Mouse (Mus musculus): ENCODE measurements around the gene Gdf2. TPM values are rescaled to one million over a fixed set of nuclear protein-coding genes. Genes with fewer than 3 reads are reported as not detected.

Gdf2 gene
- not detected for total RNA-seq (2021)
- long read RNA-seq, experiment 1 = 0 reads
- long read RNA-seq, experiment 2 = 0 reads

DNA sequence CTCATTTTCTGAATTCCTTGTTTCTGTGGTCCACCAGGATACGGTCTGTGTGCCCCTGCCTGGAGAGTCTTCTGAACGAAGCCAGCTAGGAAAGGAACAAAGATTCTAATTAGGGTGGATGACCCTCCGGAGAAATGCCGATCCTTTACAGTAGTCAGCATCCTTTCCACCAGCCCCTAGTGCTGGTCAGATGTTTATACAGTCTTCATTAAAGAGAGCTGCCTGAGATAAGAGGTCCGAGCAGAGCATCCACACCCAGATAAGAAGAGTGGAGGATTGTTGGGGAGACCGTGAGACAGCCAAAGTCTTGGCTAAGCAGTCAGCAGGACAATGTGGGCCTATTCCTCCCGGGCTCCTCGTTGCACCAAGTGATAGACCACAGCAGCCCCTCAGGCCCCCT lies at the start of gene Gdf2:
Gene Gdf2 (plus strand): TSS at position 301 of the 400 bp plus-strand sequence.
- DNase-seq (ENCODE audit: low spot score) = no peak

DNA sequence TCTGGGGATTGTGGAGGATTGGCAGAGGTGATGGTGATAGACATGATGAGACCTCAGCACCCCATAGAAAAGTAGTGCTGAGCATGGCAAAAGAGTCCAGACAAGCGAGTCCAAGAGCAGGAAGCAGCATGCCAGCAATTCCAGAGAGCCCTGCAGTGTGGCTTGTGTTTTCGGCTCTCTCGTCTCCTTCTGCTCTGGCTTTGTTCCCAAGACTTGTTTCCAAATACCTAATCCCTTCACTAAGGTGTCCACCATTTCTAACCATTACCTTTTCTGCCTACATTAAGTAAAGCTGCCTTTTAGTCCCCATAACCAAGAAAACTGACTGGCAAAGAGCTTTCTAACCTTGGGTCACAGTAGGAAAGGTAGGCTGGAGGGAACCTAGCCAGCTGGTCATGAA lies 49.3 kb upstream of the Gdf2 start:
- DNase-seq (ENCODE audit: low spot score) = no peak

DNA sequence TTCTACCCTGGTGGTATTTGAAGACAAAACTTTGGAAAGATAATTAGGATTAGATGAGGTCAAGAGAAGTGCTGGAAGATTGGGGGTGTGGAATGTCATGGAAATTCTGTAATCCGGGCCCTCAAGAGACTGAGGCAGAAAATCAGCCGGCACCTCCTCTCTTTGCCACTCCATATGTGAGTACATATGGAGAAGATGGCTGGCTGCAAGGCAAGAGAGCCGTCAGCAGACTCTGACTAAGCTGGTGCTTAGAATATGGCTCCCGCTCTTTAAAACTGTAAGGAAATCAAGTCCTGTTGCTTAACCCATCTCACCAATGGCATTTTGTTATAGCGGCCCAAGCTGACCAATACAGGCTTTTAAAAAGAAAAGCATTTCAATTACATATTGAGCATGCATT lies 45.1 kb upstream of the Gdf2 start:
- DNase-seq (ENCODE audit: low spot score) = no peak

DNA sequence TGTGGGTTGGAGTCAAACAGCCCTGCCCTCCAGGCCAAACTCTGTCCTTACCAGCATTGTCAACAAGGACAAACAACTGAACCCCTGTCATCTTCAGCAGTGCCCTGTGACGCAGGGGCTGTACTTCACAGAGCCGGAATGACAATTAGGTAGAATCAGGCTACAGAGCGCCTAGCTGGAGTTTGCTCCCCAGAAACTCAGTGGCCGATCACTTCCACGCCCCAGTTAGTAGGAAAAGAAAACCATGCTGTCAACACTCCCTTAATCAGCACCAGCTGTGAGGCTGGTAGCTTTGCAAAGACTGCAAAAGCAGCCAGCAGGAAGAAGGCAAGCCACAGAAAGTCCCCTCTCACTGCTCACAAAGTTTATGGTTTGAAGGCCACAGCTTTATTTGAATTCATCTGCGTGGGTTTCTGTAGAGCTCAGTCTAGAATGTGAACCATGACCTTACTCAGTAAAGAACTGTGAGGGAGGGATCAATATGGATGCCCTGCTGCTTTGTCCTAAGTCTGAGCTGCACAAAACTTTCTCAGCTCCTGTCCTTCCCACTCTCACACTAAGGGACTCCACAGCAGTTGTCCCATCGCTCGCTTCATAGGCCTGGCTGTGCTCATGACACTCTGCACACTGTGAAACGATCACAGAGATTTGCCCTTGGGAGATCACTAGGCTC lies 44.1 kb upstream of the Gdf2 start:
- peak; percentile 20 for DNase-seq (ENCODE audit: low spot score)

DNA sequence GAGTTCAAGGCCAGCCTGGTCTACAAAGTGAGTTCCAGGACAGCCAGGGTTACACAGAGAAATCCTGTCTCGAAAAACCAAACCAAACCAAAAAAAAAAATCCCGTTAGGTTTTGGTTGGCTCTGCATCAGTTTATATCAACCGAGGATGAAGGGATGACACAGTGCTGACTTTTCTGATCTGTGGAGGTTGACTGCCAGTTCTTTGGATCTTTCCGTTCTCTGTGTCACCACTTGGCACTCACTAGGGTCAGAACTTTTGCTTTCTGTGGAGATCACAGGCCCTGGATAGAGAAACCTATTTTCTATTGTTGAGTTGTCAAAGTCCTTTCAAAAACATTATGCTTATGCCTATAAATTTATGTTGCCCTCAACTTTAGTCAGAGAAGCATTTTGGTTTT lies 38.1 kb upstream of the Gdf2 start:
- peak; percentile 15 for DNase-seq (ENCODE audit: low spot score)

DNA sequence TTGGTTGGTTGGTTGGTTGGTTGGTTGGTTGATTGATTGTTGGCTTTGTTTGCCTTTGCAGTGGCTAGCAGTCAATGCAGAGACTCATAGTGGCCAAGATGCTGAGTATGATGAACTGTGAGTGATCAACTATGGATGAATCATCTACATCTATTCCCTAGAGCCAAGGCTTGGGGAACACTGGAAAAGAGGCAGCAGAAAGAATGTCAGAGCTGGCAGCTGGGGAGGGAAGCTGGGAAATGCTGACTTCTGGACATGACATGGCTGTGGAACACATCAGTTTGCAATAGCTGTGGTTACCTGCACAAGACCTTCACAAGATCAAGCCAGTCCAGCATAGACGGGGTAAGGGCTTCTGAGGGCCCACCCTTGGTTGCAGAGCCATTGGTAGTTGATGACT lies 37.6 kb upstream of the Gdf2 start:
- peak; percentile 14 for DNase-seq (ENCODE audit: low spot score)

DNA sequence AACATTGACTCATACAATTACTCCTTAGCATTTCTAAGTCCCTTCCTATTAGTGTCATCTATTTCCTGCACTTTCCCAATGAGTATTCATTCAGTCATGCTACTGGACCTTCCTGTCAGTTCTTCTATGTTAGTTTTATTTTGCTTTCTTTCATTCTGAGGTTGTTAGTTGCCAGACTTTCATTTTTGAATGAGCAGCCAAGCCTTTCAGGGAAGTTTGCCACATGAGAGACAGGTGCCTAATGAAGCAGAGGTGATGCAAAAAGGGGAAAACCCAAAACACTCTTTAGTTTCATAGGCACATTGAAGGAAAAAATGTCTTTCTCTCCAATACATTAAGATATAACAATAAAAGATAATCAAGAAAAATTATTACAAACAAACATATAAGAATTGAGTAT lies 36.0 kb upstream of the Gdf2 start:
- DNase-seq (ENCODE audit: low spot score) = no peak

DNA sequence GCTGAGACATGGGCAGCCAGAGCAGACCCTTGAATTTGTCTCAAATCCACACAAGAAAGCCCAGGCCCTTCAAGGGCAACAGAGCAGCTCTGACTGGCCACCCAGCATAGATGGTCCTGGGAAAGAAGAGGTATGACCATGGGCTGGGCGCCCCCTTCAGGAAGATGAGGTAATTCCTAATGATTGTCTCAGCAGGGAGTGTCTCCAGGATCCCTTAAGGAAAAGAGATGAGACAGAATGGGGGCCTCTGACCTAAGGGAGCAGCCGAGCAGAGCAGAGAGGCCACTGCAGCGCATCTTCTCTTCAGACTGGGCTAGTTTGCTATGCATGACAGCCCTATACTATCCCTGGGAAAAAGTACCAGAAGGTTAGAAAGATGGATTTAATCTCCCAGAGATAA lies 27.1 kb upstream of the Gdf2 start:
- peak; percentile 67 for DNase-seq (ENCODE audit: low spot score)

DNA sequence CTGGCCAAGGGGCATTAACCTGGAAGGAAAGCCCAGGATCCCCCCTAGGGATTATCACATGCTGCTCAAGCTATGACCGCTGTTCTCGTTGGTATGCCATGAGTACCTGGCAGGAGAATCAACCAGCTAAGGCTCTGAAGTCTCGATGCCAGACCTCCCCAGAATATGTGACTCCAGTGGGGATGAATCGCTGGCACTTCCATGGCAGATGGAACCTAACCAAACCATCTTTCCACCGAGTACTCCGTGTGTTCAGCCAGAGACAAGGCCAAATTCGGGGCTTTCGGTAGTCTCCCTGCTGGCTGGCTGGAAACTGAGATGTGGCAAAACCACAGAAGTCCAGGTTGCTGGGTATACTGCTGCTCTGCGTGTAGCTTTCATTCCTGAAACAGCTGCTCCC lies 26.6 kb upstream of the Gdf2 start:
- DNase-seq (ENCODE audit: low spot score) = no peak

DNA sequence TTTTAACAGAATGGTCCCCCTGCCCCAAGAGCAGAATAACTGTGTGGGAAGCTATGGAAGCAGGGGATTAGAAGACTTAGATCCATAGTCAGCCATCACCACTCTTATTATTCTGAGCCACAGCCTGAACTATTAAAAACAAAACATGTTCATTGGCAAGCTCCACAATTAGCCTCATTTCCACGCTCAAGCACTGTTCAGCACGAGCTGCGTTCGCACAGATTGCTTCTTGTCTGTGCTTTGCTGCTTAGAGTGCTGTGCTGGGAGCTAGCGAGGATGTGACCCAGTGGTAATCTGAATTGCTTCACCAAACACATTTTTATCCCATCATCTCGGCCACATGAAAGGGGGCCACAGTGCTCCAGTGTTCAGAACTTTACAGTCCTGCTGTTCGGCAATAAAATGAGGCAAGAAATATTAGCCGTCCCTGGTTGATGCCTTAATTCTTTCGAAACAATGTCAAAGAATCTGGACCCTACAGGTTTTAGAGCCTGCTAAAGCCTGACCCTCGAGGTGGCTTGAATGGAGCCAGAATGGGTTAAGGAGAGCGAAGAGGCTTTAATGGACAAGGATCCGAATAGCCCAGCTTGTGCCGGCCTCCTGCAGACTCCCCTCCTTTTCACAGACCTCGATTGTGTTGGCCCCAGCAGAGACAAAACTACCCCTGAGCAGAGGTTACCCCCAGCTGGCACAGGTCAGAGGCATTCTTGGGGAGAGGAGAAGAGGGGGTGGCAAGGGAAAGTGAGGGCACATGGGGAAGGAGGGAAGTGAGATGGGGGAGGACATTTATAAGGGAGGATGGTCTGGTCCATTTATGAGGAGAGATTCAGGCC lies 19.9 kb upstream of the Gdf2 start:
- DNase-seq (ENCODE audit: low spot score) = no peak

DNA sequence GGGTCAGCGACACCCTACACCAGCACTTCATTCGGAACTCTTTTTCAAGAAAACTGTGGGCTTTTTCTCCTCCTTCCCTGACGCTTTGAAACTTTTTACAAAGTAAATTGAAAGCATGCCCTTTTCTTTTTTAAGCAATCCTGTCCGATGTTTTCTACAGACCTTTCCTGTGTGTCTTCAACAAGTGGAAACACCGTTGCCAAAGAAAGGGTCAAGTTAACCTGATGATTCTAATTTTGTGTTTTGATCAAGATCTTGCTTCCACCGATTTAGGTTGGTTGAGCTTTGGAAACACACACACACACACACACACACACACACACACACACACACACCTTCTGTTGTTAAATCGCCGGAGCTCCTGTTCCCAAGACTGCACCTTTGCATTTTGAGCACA lies 18.1 kb upstream of the Gdf2 start:
- no peak for DNase-seq (ENCODE audit: low spot score)

DNA sequence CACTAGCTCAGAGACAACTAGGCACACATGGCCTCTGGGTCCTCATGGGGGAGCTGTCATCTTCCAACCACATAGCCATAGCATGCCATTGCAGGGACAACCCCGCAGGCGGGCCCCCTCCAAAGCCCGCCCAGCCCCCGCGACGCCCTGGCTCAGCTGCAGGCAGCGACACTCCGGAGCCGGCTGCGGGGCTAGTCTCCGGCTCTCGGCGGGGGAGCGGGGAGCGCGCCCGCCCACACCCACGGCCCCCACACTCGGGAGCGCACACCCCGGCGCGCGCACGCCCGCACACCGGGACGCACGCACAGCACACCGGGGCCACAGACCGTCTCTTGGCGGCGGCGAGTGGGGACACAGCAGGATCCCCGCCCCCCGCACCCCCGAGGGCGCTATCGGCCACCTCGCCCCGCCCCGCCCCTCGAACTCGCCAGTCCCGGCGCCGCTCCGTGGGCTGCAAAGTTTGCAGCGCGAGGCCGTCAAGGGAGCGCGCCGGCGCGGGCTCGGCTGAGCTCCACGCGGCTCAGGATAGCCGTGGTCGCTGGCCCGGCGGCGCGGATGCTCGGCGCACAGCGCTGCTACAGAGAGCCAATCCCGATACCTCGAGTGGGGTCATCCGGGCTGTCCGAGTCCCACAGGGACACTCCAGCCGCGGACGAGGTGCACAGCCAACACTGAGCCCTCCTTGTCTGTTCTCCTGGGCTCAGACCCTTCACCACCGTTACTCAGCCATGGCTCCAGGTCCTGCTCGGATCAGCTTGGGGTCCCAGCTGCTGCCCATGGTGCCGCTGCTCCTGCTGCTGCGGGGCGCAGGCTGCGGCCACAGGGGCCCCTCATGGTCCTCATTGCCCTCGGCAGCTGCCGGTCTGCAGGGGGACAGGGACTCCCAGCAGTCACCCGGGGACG lies 17.4 kb upstream of the Gdf2 start, which contains the start of gene Gdf10:
Gene Gdf10 (plus strand): TSS at position 420 of the 903 bp plus-strand sequence.
- DNase-seq (ENCODE audit: low spot score) = peak; percentile 9

DNA sequence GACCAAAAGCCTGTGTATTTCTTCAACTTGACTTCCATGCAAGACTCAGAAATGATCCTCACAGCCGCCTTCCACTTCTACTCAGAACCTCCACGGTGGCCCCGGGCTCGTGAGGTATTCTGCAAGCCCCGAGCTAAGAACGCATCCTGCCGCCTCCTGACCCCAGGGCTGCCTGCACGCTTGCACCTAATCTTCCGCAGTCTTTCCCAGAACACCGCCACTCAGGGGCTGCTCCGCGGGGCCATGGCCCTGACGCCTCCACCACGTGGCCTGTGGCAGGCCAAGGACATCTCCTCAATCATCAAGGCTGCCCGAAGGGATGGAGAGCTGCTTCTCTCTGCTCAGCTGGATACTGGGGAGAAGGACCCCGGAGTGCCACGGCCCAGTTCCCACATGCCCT lies 9.0 kb upstream of the Gdf2 start:
- DNase-seq (ENCODE audit: low spot score) = no peak

DNA sequence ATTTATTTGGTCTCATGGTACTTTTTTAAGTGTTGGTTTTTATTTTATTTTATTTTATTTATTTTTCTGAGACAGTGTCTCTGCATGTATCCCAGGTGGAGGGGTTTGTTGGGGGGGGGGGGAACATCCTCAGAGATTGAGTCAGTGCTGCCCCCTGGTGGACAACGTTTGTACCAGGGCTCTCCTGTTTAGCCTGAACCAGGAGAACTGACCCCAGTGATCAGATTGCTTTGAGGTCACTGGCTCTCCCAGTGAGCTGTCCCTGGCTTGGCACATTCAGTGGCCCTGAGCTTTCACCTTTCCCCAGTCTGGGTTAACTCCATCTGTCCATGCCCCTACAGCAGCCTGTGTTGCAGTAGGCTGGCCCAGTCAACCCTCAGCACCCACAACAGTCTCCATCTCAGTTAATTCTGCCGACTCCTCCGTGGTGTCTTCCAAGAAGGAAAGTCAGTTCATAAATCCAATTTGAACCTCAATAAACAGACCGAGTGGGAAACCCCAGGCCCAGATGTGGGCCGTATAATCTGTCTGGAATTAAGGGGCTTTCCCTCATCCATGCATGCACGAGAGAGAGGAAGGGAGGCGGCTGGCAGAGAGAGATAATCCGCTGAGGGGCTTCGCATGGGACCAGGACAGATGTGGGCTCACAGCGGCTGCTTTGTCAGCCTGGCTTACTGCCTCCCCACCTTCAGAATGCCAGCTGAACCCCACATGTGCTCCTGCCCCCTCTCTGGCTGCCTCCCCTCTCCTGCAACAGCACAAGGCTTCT lies 7.7 kb upstream of the Gdf2 start:
- peak; percentile 56 for DNase-seq (ENCODE audit: low spot score)

DNA sequence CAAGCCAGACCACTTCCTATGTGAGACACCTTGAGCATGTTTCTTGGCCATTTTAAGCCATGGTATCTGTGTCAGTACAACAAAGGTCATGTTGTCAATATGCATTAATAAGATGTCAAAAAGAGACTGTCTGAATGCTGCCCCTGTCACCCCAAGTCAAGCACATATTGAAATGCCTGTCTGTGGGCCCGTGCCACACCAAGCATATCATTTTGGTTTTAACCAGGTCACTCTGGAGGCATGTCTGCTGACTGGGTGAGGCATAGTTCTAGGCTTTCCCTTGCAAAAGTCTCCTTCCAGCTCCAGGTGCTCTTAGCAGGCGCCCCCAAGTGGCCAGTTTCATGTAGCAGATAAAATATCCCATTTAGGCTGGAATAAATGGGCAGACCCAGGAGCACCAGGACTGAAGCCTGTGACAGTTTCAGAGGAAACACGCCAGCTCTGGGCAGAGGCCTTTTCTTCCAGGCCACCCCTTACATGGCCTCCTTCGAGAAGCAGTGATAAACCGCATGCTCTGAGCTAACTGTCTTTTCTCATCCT lies 7.0 kb upstream of the Gdf2 start:
- peak; percentile 35 for DNase-seq (ENCODE audit: low spot score)

DNA sequence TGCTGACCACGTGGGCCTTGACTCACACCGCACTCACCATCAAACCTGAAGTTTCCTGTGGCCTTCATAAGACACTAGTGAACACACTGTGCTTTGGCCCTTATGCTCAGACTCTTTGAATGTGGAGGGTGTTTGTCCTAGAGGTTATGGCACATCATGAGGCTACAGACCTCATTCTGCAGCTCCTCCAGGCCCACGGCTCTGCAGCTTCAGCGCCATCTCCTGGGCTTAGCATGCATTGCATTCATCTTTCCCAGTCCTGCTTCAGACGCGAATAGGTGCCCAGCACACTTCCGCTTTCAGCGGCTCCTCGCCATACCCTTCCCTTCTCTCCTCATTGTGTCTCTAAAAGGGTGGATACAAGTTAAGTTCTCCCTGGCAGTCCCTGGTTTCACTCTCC lies 1.7 kb upstream of the Gdf2 start:
- peak; percentile 70 for DNase-seq (ENCODE audit: low spot score)

DNA sequence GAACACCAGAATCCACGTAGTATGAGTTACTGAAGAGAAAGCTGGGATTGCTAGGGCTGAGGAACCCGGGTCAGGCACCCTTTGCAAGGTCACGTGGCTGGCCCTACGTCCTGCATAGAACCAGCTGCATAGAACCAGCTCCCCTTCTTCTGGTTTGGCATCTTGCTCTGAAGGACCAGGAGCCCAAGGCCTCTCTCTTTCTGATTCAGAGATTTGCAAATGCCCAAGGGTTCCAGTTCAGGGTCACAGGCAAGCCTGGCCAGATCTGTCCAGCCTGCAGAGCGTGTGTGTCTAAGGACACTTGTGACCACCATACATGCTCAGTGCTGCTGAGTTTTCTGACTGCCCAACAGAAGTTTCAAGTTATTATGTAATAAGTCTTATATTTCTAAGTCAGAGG lies 1.4 kb downstream of the Gdf2 start:
- no peak for DNase-seq (ENCODE audit: low spot score)

DNA sequence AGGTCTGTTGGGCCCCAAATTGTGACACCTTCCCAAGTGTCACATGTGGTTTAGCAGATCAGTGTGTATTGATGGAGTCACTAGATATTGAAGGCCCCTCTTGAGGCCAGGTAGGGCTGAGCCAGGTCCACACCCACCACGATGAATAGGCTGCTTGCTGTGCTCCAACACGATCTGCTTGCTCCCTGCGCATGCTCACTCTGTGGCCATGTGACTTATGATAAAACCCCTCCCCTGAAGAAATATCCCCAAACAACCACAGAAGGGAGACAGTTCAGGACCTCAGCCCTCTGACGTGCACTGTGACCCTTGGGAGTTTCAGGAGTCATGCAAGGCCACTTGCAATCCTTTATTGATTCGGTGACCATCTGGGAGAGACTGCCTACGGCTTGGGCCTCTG lies 5.3 kb downstream of the Gdf2 start:
- no peak for DNase-seq (ENCODE audit: low spot score)

DNA sequence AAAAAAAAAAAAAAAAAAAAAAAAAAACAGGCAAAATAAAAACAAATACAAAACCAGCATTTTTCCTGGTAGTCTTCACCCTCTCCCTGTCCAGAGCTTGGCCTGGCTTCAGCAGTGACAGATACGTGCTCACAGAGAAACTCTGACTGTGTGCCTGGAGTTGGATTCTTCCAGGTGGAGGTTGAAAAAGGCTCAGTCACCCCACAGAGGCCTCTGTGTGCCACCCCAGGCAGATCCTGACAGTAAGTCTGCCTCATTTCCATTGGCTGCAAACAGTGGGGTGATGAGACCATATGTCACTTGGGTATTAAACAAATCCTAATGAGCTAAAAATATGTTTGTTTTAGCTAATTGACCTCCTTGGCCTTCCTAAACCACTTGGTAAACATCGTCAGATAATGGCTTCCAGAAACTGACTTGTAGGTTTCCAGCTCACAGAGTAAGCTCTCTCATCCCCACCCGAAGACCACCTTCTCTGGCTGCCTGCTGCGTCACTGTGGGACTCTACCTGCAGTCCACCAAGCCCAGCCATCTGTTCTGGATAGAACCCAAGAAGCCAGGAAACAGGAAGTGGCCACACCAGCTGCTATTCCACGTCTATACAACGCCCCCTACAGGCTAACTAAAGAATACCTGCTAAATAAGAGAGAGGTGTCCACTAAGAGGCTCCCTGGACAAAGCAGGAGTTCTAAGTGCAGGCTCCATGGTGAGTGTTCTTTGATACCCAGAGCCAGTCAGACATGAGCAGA lies 11.6 kb downstream of the Gdf2 start:
- DNase-seq (ENCODE audit: low spot score) = no peak

DNA sequence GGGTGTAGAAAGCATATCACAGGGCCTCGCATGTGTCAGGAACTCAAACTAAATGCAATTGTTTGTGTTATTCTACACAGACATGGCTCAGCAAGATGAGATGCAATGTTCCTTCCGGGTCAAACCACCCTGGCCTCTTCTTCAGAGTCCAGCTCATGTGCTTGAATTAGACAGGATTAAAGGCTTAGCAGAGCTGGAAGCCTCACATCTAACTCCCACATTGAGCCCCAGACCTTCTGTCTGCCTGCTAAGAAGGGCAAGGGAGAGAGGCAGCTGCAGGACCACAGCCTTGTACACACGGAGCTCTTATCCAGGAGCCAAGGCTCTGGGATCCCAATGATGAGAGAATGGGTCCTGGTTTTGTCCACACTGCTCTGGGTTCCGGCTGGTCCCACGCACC lies 12.9 kb downstream of the Gdf2 start, which contains the start of gene Rbp3:
Gene Rbp3 (plus strand): TSS at position 243 of the 400 bp plus-strand sequence.
- no peak for DNase-seq (ENCODE audit: low spot score)
